Mouse (Mus musculus): ENCODE results near the gene Gm43518. TPM values are rescaled to one million over a fixed set of nuclear protein-coding genes. Genes with fewer than 3 reads are reported as not detected.

Gm43518 gene
- polyA plus RNA-seq, 1 experiment from 2014 or later, result 1.7 TPM

DNA sequence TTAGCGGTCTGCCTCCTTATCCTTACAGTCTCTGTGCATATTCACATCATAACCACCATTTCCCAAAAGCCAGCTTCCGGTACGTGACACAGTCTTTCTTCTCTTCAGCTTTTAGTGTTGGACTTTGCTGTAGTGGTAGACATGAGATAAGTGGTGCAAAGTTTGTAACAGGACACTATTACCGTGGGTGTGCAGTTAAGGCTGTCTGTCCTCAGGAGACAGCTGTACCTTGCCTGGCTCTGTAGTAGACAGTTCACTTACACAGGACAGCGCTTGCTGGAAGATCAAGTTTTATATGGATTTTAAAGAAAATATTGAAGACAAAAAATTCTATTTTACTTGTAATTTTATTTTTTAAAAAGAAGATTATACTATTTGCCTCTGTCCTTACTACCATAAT lies 41.2 kb downstream of the Gm43518 start:
- ATAC-seq (ENCODE audit: low read depth), result peak; percentile 46; the same call in 1 of the 2 replicates
- peaks cover 11% of the 10 kb centered on the region; the same call in 1 of the 2 replicates for H3K4me1 ChIP-seq (ENCODE audit: control insufficient read depth, low read depth, low read length)
- no peak overlapping the region for H3K4me2 ChIP-seq (ENCODE audit: low read depth, low read length)
- no peak overlapping the region for H3K4me3 ChIP-seq (ENCODE audit: low read depth, low read length)
- H3K36me3 ChIP-seq (ENCODE audit: control insufficient read depth, insufficient read depth), result no peaks in the 10 kb centered on the region
- WGBS (ENCODE audit: insufficient replicate concordance), result 65% methylated on average over 5 of the region's 5 CpGs
- H3K9ac ChIP-seq (ENCODE audit: low read depth, low read length), result no peak overlapping the region
- H3K27me3 ChIP-seq (ENCODE audit: control insufficient read depth, insufficient read depth, low read depth, low read length), result peaks cover 9% of the 10 kb centered on the region
- no peaks in the 10 kb centered on the region for H3K9me3 ChIP-seq (replicated peaks; ENCODE audit: control insufficient read depth, low read length)
- no peak overlapping the region for H3K27ac ChIP-seq (ENCODE audit: low read length)

DNA sequence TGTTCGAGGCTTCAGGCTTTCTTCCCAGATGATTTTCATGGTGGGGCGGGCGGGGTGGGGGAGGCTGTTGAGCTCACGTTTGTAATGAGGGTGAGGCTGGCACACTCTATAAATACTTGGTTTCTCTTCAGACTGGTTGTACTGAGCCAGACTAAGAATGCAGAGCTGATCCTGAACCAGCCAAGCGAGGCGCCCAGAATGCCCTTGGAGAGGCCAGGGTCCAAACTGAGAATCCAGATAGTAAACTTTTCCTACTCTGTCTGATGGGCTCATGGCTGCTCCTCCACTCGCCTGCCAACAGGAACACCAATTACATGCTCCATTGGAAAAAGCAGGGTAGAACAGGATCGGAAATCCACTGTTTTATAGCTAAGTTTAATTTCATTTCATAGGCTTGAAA lies 42.0 kb downstream of the Gm43518 start:
- WGBS (ENCODE audit: insufficient replicate concordance), result 64% methylated on average over 8 of the region's 8 CpGs
- Histone ChIP-seq H3K9ac (ENCODE audit: low read depth, low read length) (no peak overlapping the region), H3K36me3 (ENCODE audit: control insufficient read depth, insufficient read depth) (no peaks in the 10 kb centered on the region), H3K4me3 (ENCODE audit: low read depth, low read length) (no peak overlapping the region), H3K27me3 (ENCODE audit: control insufficient read depth, insufficient read depth, low read depth, low read length) (peaks cover 16% of the 10 kb centered on the region), H3K4me2 (ENCODE audit: low read depth, low read length) (no peak overlapping the region), H3K27ac (ENCODE audit: low read length) (no peak overlapping the region), H3K4me1 (ENCODE audit: control insufficient read depth, low read depth, low read length) (peaks cover 11% of the 10 kb centered on the region), H3K9me3 (replicated peaks; ENCODE audit: control insufficient read depth, low read length) (no peaks in the 10 kb centered on the region)
- no peak for ATAC-seq (ENCODE audit: low read depth)

DNA sequence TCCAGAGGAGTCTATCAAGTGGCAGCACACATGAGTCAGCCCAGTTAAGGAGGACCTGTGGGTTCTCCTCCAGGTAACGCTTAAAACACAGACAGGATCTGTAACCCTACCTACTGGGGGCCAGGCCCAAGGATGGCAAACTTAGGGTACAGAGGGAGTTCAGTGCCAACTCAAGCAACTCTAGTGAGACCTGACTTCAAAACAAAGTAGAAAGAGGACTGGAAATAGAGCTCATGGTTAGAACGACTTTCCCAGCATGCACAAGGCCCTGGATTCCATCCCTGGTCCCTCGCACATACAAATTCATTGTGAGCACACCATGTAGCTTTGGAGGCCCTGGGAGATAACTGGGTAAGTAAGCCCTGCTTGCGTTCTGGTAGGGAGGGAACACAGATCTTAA lies 43.4 kb downstream of the Gm43518 start:
- no peak for ATAC-seq (ENCODE audit: low read depth)
- no peak overlapping the region for H3K4me2 ChIP-seq (ENCODE audit: low read depth, low read length)
- H3K27ac ChIP-seq (ENCODE audit: low read length), result no peak overlapping the region
- H3K36me3 ChIP-seq (ENCODE audit: control insufficient read depth, insufficient read depth), result no peaks in the 10 kb centered on the region
- H3K9me3 ChIP-seq (replicated peaks; ENCODE audit: control insufficient read depth, low read length), result no peaks in the 10 kb centered on the region
- peaks cover 16% of the 10 kb centered on the region for H3K27me3 ChIP-seq (ENCODE audit: control insufficient read depth, insufficient read depth, low read depth, low read length)
- peaks cover 7% of the 10 kb centered on the region for H3K4me1 ChIP-seq (ENCODE audit: control insufficient read depth, low read depth, low read length)
- no peak overlapping the region for H3K4me3 ChIP-seq (ENCODE audit: low read depth, low read length)
- 58% methylated on average over 4 of the region's 4 CpGs for WGBS (ENCODE audit: insufficient replicate concordance)
- H3K9ac ChIP-seq (ENCODE audit: low read depth, low read length), result no peak overlapping the region

DNA sequence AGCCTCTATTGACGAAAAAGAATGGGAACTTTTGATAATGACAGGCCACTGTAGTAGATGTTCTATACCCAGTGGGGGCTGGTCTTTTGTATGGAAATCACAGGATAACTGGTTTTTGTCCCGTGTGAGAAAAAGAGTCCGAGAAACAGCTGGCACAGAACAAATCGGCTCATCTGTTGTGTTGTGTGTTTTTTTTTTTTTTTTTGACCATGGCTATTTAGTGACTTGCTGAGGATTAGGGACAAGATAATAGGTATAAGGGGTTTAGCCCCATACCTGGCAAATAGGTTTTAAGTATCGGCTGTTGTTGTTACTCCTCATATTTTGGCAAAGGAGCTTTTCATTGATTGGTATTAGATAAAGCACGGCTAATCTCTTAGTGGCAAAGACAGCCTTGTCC lies 45.2 kb downstream of the Gm43518 start:
- Histone ChIP-seq H3K4me1 (ENCODE audit: control insufficient read depth, low read depth, low read length) (peaks cover 10% of the 10 kb centered on the region), H3K9me3 (replicated peaks; ENCODE audit: control insufficient read depth, low read length) (no peaks in the 10 kb centered on the region), H3K9ac (ENCODE audit: low read depth, low read length) (no peak overlapping the region), H3K27ac (ENCODE audit: low read length) (no peak overlapping the region), H3K4me3 (ENCODE audit: low read depth, low read length) (no peak overlapping the region), H3K36me3 (ENCODE audit: control insufficient read depth, insufficient read depth) (no peaks in the 10 kb centered on the region), H3K27me3 (ENCODE audit: control insufficient read depth, insufficient read depth, low read depth, low read length) (peaks cover 20% of the 10 kb centered on the region), H3K4me2 (ENCODE audit: low read depth, low read length) (no peak overlapping the region)
- 63% methylated on average over 6 of the region's 6 CpGs for WGBS (ENCODE audit: insufficient replicate concordance)
- ATAC-seq (ENCODE audit: low read depth), result no peak

DNA sequence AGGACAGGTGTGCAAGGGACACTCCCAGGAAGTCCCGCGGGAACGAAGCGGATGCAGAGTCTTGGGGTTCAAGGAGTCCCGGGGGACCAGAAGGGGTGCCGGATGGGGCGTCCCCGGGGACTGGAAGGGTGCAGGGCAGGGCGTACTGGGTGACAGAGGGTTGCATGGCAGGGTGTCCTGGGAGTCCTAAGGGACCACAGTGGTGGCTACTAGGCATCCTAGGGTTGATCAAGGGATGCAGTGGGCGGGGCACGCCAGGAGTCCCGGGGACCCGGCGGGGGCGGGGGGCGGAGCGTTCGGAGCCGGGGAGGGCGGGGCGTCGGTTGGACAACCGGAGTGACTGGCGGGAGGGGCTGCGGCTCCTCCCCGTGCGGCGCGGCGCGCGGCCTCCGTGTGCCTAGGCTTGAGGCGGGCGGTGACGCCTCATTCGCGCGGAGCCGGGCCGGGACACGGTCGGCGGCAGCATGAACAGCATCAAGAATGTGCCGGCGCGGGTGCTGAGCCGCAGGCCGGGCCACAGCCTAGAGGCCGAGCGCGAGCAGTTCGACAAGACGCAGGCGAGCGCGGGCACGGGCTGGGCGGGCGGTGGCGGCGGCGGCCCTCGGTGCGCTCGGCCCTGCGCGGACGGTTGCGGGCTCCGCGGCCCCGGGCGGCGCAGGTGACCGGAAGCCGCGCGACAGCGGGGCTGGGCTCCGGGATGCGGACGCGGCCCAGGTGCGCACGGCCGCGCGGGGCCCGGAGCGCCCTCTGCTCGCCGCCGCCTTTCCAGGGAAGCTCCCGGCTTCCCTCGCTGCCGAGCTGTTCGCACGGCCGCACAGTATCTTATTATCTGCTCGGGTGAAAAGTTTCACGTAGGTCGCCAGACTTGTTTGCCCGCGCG lies 46.3 kb downstream of the Gm43518 start, which contains the start of gene Hip1r:
Gene Hip1r (plus strand): TSS at position 330 of the 880 bp plus-strand sequence.
- Histone ChIP-seq H3K4me1 (ENCODE audit: control insufficient read depth, low read depth, low read length) (peaks cover 20% of the 10 kb centered on the region), H3K9me3 (replicated peaks; ENCODE audit: control insufficient read depth, low read length) (no peaks in the 10 kb centered on the region), H3K9ac (ENCODE audit: low read depth, low read length) (peak within 1 kb of the TSS; percentile 75), H3K36me3 (ENCODE audit: control insufficient read depth, insufficient read depth) (no peaks in the 10 kb centered on the region), H3K4me3 (ENCODE audit: low read depth, low read length) (peak within 1 kb of the TSS; percentile 73), H3K27me3 (ENCODE audit: control insufficient read depth, insufficient read depth, low read depth, low read length) (peaks cover 20% of the 10 kb centered on the region), H3K4me2 (ENCODE audit: low read depth, low read length) (peak within 1 kb of the TSS; percentile 88), H3K27ac (ENCODE audit: low read length) (peak within 1 kb of the TSS; percentile 79)
- ATAC-seq (ENCODE audit: low read depth), result peak; percentile 89
- WGBS (ENCODE audit: insufficient replicate concordance), result under 1% methylated on average over 100 of the region's 106 CpGs

DNA sequence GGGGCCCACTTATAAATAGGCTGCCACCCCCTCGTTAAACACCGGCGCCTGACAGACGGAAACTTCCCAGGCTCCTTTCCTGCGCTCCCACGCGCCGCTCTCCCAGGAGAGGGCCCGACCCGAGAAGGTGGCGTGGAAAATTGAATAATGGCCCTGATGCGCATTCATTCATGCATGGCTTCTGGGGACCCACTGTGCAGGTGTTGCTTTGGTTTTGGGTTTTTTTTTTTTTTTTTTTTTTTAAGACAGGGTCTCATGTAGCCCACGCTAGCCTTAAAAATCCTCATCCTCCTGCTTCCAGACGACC lies 46.9 kb downstream of the Gm43518 start:
- under 1% methylated on average over 14 of the region's 14 CpGs for WGBS (ENCODE audit: insufficient replicate concordance)
- Histone ChIP-seq H3K4me3 (ENCODE audit: low read depth, low read length) (peak overlapping the region; percentile 73), H3K9me3 (replicated peaks; ENCODE audit: control insufficient read depth, low read length) (no peaks in the 10 kb centered on the region), H3K4me1 (ENCODE audit: control insufficient read depth, low read depth, low read length) (peaks cover 22% of the 10 kb centered on the region), H3K27ac (ENCODE audit: low read length) (peak overlapping the region; percentile 79), H3K36me3 (ENCODE audit: control insufficient read depth, insufficient read depth) (no peaks in the 10 kb centered on the region), H3K4me2 (ENCODE audit: low read depth, low read length) (peak overlapping the region; percentile 88), H3K27me3 (ENCODE audit: control insufficient read depth, insufficient read depth, low read depth, low read length) (peaks cover 20% of the 10 kb centered on the region), H3K9ac (ENCODE audit: low read depth, low read length) (peak overlapping the region; percentile 75)
- no peak for ATAC-seq (ENCODE audit: low read depth)

DNA sequence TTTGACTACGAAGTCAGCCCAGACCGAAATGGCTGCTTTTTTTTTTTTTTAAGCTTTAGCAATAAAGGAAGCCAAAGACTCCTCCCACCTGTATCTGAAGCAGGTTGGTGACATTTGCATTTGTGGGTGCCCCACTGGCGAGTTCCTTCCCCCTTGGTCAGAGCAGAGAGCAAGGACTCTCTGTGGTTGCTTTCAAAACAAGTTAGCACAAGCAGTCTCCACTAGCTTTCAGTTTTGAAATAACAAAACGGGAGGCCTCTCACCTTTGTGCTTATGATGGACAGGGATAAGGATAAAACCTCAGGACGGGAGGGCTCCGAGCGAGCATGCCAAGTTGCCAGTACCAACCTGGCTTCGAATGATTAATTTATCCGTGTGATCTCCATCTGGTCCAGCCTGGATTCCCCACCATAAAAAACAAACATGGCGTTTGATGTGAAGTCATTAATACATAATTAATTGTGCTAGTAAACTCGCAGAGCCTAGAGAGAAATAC lies 47.4 kb downstream of the Gm43518 start:
- Histone ChIP-seq H3K9ac (ENCODE audit: low read depth, low read length) (0 out of 2 replicates have a peak overlapping the region, but pooled peaks have one; percentile 7), H3K4me1 (ENCODE audit: control insufficient read depth, low read depth, low read length) (peaks cover 25% of the 10 kb centered on the region), H3K4me2 (ENCODE audit: low read depth, low read length) (peak overlapping the region; percentile 88), H3K9me3 (replicated peaks; ENCODE audit: control insufficient read depth, low read length) (no peaks in the 10 kb centered on the region), H3K27me3 (ENCODE audit: control insufficient read depth, insufficient read depth, low read depth, low read length) (peaks cover 20% of the 10 kb centered on the region), H3K4me3 (ENCODE audit: low read depth, low read length) (peak overlapping the region; percentile 73), H3K27ac (ENCODE audit: low read length) (no peak overlapping the region; the same call in 1 of the 2 replicates), H3K36me3 (ENCODE audit: control insufficient read depth, insufficient read depth) (no peaks in the 10 kb centered on the region)
- WGBS (ENCODE audit: insufficient replicate concordance), result 27% methylated on average over 11 of the region's 11 CpGs
- no peak for ATAC-seq (ENCODE audit: low read depth)

DNA sequence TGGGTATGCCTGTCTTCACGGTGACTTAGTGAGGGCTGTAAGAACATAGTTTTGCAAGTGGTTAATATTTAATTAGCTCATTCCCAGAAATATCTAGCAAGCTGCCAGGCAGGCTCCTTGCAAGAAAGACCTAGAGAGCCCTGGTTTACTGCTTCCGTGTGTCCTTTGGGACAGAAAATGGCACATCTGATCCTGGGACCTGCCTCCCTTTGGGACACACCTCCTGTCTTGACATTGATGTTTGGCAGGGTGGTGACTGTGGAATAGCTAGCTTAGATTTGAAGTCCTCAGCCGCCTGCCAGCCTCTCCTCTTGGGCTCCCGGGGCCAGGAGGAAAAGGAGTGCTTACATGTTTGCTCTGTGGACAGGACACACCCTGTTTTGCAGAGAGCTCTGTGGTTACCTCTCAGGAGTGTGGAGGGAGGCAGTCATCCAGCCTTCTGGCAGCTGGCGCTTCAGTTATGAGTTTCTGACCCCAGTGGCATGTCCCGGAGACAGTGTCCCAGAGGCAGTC lies 48.5 kb downstream of the Gm43518 start:
- Histone ChIP-seq H3K4me3 (ENCODE audit: low read depth, low read length) (peak overlapping the region; percentile 73), H3K9ac (ENCODE audit: low read depth, low read length) (peak overlapping the region; percentile 23), H3K36me3 (ENCODE audit: control insufficient read depth, insufficient read depth) (no peaks in the 10 kb centered on the region), H3K4me1 (ENCODE audit: control insufficient read depth, low read depth, low read length) (peaks cover 30% of the 10 kb centered on the region), H3K27ac (ENCODE audit: low read length) (peak overlapping the region; percentile 54), H3K9me3 (replicated peaks; ENCODE audit: control insufficient read depth, low read length) (no peaks in the 10 kb centered on the region), H3K27me3 (ENCODE audit: control insufficient read depth, insufficient read depth, low read depth, low read length) (peaks cover 20% of the 10 kb centered on the region), H3K4me2 (ENCODE audit: low read depth, low read length) (peak overlapping the region; percentile 88)
- 36% methylated on average over 6 of the region's 6 CpGs for WGBS (ENCODE audit: insufficient replicate concordance)
- no peak for ATAC-seq (ENCODE audit: low read depth)

DNA sequence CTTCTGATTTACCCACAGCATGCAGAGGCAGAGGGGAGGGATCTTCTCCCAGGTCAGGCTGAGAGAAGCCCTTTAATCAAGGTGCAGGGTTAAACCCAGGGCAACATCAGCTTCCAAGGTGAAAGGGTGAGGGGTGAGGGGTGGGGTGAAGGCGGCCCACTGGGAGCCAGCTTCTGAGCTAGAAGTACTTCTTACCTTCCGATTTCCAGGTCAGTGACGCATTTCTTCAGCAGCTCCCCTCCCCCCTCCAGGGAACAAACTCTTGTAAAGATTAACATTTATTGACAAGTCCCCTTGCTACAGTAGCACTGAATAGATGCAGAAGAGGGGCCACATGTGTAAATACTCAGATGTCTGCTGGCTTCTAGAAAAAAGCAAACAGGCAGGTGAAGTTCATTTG lies 50.0 kb downstream of the Gm43518 start:
- 0 out of 2 replicates have a peak, but pooled peaks have one; percentile 11 for ATAC-seq (ENCODE audit: low read depth)
- peak overlapping the region; percentile 57 for H3K27ac ChIP-seq (ENCODE audit: low read length)
- 60% methylated on average over 3 of the region's 3 CpGs for WGBS (ENCODE audit: insufficient replicate concordance)

More for the DNA sequence above, 50.0 kb downstream of the Gm43518 start:
- Histone ChIP-seq H3K4me3 (ENCODE audit: low read depth, low read length) (no peak overlapping the region), H3K4me2 (ENCODE audit: low read depth, low read length) (peak overlapping the region; percentile 24), H3K36me3 (ENCODE audit: control insufficient read depth, insufficient read depth) (no peaks in the 10 kb centered on the region), H3K9me3 (replicated peaks; ENCODE audit: control insufficient read depth, low read length) (no peaks in the 10 kb centered on the region), H3K4me1 (ENCODE audit: control insufficient read depth, low read depth, low read length) (peaks cover 36% of the 10 kb centered on the region), H3K9ac (ENCODE audit: low read depth, low read length) (no peak overlapping the region), H3K27me3 (ENCODE audit: control insufficient read depth, insufficient read depth, low read depth, low read length) (peaks cover 20% of the 10 kb centered on the region)

Data from liver, embryonic 16.5 days (tissue).